Mouse (Mus musculus) adrenal gland (tissue): ENCODE results near the gene Olfr559.

Source experiments
- intact Hi-C: fragments of 180-260 bp; cut with DNase I; formaldehyde crosslinking; loops from one replicate; pipeline ENCODE4 v1.15.1; 2025
- long read RNA-seq, 2 experiments: library from polyadenylated mRNA; unstranded; transcript quantifications; one replicate each; pipeline ENCODE4 v2.0.0; 2020; ENCODE audit warnings: borderline replicate concordance in 1 of 2; ENCODE audit not compliant: insufficient replicate concordance in 1 of 2

Gene Olfr559
- long read RNA-seq, experiment 1, result 0 reads
- long read RNA-seq, experiment 2, result 0 reads

DNA sequence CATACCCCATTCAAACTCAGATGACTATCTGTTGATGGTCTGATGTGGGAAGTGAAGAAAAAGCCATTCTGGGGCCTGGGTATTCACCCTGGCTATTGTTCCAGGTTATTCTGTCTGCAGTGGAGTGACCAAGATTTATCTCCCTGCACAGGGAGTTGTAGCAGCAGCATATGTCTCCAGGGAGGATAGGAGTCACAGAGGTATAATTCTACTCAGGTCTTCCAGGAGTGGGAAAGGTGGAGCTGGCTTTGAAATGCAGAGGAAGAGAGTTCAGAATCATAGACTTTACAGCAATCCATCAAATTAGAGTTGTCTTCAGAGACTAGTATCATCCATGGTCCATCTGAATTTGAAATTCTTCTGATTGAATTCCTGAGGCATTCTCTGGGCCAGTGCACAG, at the start of gene Olfr559:
Gene Olfr559, minus strand, starts transcription at position 101 of the 400 bp plus-strand sequence.
- intact Hi-C loops, result no loop called here

DNA sequence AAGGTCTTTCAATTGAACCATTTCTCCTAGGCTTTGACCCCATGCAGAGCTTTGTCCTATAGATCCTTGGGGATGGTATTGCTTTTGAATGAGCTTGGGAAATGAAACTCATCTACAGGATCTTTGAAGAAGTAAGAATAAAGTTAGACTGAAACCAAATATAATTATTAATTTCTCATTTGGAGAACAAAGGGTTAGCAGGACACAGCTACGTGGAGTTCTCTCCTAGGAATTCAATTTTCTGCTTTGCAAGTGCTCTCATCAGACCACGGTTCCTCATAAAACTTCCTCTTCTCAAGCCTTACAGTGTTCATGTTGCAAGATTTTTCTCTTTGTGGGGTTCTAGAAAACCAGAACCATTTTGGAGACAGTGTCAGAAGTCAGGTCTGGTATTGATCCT, 43.6 kb upstream of the Olfr559 start, which contains the start of gene Olfr561:
Gene Olfr561, plus strand, starts transcription at position 301 of the 400 bp plus-strand sequence.
- intact Hi-C loops, result no loop called here

DNA sequence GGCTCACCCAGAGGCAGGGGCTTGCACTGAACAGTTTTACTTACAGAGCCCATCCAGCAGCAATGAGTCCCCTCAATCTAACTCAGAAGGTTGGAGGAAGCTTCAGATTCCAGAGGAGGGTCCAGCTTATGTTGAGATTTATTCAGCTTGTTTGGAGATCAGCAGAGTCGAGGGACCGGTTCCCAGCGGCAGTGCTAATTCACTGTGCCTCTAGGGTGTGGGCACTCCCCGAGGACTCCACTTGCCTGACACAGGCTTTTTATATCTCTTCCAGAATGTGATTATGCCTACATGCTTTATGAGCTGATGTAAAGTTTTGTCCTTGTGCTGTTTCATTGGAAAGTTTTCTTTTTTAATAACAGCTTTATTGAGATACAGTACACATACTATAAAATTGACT, 32.0 kb upstream of the Olfr559 start, which contains the start of the genes Olfr560 and Olfr78:
Gene Olfr560, minus strand, starts transcription at position 101 of the 400 bp plus-strand sequence.
Gene Olfr78, minus strand, starts transcription at position 206 of the 400 bp plus-strand sequence.
- intact Hi-C loops, result no loop called here

DNA sequence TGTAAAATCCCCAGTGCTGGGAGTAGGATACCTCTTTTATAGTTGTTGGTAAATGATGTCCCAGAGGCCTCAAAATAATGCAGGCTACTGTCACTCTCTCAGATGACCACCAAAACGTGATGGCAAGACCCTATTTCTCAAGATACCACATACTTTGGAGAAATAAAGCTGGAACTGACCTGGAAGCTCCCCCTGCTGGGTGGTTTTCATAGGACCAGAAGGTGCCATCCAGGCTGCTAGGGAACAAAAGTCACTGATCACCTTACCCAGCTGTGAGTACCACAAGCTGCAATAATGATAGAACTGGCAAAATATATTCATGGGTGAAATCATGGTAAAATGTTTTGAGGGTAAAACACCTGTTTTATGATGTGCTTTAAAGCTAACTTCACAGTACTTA, 24.8 kb upstream of the Olfr559 start:
- intact Hi-C loops, result no loop called here

DNA sequence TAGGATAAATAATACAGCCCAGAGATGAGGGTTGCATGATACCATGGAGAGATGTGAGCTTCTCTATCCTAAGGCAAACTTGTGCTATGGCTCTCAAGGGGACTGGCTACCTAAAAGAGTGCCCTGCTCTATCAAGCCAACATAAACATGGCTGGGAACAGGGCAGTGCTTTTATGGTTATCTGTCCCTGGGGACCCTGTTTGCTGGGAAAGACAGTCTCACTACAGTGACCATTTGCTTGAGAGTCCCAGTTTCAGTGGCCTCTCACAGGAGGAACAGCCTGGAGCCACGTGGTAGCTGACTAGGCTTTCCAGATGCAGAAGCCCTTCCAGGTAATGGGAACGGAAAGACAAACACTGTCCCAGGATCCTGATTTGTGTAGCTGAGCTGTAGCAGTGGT, 10.4 kb upstream of the Olfr559 start:
- intact Hi-C loops, result no loop called here

DNA sequence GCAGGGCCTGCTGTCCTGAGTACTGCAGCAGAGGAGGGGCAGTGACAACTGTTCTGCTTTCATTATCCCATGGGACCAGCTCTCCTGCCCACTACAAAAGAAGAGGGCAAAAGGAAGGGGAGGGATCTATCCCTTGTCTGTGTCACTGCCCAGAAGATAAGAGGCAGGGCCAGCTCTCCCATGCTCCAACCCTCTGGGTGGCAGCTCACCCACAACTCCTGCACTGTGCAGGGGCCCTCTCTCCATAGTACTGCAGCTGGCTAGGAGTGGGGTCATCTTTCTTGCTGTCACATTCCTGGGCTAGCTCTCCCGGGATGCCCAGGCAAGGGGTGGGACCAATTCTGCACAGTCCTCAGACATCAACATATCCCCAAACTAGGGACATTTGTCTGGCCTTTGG, 6.5 kb upstream of the Olfr559 start:
- intact Hi-C loops, result no loop called here

DNA sequence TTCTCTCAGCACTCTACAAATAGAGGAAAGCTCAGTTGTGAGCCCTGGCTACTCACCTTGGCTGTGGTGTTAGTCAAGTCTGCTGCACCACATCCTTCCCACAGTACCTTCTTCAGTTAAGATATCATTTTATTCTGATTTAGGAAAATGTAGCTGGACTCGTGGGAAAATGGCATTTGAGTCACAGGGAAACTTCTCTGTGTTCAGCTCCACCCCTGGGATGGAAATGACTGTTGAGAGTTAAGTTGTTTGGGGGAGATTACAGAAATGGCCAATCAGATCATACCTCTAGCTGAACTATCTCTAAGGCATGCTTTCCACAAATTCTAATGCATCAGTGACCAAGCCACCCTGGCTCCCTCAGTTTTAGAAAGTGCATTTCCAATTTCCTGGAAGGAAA, 8.3 kb downstream of the Olfr559 start, which contains the start of gene Olfr33:
Gene Olfr33, minus strand, starts transcription at position 101 of the 400 bp plus-strand sequence.
- intact Hi-C loops, result no loop called here

DNA sequence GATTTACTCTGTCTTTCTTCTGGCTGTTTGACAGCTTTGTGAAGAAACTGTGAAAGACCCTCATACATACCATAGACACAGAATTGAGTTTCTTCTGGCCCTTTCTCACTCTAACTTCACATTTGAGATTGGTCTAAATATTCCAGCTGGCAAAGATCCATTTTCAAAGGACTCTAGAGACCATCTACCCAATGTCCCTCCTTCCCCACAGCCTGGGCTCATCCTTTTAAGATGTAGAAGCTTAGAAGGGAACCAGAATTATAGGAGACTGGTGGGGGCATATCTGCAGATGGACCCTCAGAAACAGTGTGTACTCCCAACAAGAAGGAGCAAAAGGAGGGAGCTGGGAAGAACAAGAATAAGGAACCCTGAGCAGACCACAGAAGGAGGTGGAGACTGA, 25.4 kb downstream of the Olfr559 start, which contains the start of gene Olfr558:
Gene Olfr558, plus strand, starts transcription at position 301 of the 400 bp plus-strand sequence.
- intact Hi-C loops, result no loop called here

DNA sequence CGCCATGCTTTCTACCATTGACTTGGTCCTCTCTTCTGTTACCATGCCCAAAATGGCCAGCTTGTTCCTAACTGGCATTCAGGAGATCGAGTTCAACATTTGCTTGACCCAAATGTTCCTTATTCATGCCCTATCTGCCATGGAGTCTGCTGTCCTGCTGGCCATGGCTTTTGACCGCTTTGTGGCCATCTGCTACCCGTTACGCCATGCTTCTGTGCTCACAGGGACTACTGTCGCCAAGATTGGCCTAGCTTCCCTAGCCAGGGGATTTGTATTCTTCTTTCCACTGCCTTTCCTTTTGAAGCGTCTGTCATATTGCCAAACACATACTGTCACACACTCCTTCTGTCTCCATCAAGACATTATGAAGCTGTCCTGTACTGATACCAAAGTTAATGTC, 28.8 kb downstream of the Olfr559 start:
- intact Hi-C loops, result loop anchor here (5.0 kb wide), 1 partner anchor 219 kb away; the partner anchor contains the start of gene Olfr571

DNA sequence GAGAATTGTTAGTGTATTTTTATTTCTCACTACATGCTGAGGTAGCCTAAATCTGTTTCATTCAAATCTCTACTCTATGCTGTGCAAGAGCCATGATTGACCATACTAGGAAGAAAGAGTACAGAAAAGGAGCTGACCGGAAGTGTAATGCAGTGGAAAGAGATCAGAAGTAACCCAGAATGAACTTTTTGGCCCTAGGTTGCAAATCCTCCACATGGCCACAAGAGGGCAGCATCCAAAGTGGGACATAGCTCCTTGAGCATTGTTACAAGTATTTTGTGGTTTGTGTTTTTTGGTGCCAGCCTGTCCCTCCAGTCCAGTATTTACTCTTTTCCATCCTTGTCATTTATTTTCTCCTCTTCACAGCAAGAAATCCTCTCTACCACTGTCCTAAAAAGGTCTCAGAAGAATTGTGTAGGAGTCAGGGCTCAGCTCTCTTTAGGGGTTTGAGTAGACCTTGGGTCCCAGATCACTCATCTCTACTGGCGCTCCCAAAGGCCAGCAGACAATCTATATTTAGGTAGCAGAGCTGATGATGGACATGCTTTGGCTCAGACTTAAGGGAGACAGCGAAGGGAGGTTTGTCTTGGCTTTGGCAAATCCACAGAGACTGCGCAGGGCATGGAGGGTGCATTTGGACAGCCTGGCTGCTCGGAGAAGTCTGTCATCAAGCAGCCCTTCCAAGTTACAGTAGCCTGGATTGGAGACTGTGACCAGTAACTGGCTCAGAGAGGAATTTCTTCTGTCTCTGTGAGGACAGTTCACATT, 31.7 kb downstream of the Olfr559 start, which contains the start of gene Olfr557:
Gene Olfr557, plus strand, starts transcription at position 553 of the 768 bp plus-strand sequence.
- intact Hi-C loops, result loop anchor here (5.0 kb wide), 1 partner anchor 222 kb away; the partner anchor contains the start of gene Olfr571

DNA sequence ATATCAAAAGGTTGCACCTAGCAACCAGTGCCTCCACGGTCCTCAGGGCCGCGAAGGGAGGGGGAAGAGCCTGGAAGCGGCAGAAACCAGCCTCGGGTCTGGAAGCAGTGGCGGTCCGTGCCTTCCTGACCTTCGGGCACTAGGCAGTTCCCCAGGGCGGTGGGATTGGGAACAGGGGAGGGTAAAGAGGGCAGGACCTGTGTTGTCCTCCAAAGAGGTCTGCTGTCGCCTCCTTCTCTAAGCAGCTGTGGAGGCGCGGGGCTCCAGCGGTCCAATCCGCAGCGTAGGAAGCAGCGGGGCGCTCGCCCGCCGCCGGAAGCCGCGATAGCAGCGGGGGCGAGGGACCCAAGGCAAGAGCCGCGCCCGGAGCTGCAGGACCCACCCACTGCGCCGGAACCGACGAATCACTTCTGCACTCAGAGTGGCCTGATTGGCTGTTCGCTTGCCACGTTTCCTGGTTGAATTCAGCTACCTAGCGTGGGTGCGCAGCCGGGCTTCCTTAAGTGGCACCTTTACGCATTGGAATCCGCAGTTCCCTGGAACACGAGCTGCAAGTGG, 40.3 kb downstream of the Olfr559 start, which contains the start of gene Trim68:
Gene Trim68, minus strand, starts transcription at position 384 of the 558 bp plus-strand sequence.
- intact Hi-C loops, result no loop called here

DNA sequence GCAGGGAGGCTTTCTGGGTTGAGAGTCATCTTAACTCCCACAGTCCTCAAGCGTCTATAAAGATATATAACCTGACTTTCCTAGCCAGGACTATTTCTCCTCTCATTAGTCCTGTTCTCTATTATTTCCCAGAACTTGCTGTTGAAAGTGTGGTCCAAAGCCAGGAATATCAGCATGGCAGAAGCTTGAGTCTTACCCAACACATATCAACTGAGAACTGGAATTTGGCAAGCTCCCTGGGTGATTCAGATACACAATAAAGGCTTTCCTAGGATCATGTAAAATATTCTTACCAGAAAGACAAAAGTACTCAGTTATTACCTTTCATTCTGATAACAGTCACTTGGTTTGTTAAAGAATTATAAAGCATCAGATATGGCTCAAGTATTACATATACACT, 45.4 kb downstream of the Olfr559 start:
- intact Hi-C loops, result no loop called here

DNA sequence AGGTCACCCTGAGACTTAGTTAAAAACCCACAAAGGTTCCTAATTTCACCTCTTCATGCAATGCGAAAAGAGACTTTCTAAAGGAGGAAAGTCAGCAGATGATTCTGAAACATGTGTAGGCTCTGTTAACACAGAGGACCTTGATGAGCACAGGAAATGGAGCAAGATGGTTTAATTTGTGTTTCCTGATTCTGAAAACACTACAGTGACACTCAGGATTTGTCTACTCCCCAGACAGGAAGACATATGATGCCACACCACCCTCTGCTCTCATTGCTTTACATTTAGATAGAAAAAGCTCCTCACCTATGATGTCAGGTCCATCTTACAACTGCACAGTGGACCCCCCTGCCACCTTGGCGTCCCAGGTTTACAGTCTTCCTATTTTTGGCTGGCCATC, 51.1 kb downstream of the Olfr559 start:
- intact Hi-C loops, result no loop called here
